Mouse (Mus musculus) left cerebral cortex, postnatal 4 days (tissue): ENCODE results near the gene Epb42. TPM values are rescaled to one million over a fixed set of nuclear protein-coding genes. Genes with fewer than 3 reads are reported as not detected.
"Not testable (repeated sequence)": the region's sequence is repeated elsewhere in the genome, so short reads cannot be mapped to it uniquely, and the experiment has no call there.

ENCODE experiments used
- DNase-seq: peaks from one replicate; pipeline ENCODE4 v3.0.0-alpha.2; 2022
- intact Hi-C: fragments of 180-260 bp; cut with DNase I; formaldehyde crosslinking; loops from one replicate; pipeline ENCODE4 v1.15.1; 2025
- total RNA-seq, 2 experiments: library from RNA; stranded (reverse); gene quantifications; 2 replicates each; pipeline ENCODE4 v1.2.3; 2021

Epb42 gene
- total RNA-seq, 2 experiments from 2014 or later, result not detected

GRCm38 (mm10) chr2:121007925-121008663, 28.8 kb downstream of the Epb42 start, which contains the start of gene Ccndbp1:
Ccndbp1 (plus strand) TSS chr2:121008403.
- intact Hi-C loops, result no loop called here

DNA sequence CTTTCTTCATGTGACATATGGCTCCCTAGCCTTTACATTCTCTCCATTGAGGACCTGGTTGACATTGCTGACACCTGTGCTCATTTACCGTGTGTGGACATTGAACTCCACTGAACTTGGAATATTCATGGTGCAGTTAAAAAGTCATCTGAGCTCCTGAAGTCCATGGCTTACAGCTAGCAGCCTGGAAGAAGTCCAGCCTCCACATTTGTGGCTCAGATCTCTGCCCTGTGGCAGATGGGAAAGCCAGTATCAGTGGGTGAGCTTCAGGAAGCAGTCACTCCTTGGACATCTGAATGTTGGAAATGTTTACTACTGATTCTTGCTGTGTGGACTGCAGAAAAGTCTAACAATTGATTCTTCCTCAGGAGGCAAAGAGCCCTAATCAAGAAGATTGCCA, 29.9 kb downstream of the Epb42 start:
- DNase-seq, result no peak
- intact Hi-C loops, result no loop called here

More at GRCm38 (mm10) chr2:121007925-121008663, 28.8 kb downstream of the Epb42 start, which contains the start of gene Ccndbp1:
- peak; percentile 94 for DNase-seq

- intact Hi-C loops, result no loop called here
- DNase-seq, result no peak
Measured at GRCm38 (mm10) chr2:121004018-121004811, 32.7 kb downstream of the Epb42 start.

- no peak for DNase-seq
- intact Hi-C loops, result no loop called here
Measured at GRCm38 (mm10) chr2:121003586-121003985, 33.3 kb downstream of the Epb42 start.

- intact Hi-C loops, result no loop called here
- DNase-seq, result no peak
Measured at GRCm38 (mm10) chr2:120998863-120999262, 38.0 kb downstream of the Epb42 start.

GRCm38 (mm10) chr2:120996607-120997006, 40.3 kb downstream of the Epb42 start:
- DNase-seq, intact Hi-C loops: not testable (repeated sequence)

DNA sequence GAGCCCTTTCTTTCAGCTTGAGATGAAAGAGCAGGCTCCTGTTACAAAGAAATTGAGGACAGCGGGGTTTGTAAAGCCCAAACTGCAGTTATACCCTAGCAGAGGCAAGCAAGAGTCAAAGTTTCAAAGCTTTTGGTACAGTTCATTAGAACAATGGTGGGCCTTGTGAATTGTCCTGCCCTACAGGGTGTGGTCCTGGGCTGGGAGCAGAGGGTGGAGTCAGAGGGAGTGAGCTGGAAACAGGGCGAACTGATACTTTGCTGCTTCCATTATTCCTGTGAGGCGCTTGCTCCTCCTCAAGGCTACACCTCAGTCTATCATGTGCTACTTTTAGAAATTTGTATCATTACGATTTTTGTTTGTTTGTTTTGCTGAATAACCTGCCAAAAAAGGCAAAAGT, 45.7 kb downstream of the Epb42 start:
- intact Hi-C loops, result no loop called here
- DNase-seq, result no peak

- intact Hi-C loops, result no loop called here
- no peak for DNase-seq
Measured at GRCm38 (mm10) chr2:120985241-120985640, 51.6 kb downstream of the Epb42 start.

GRCm38 (mm10) chr2:120983611-120984010, 53.3 kb downstream of the Epb42 start:
- intact Hi-C loops, result no loop called here
- no peak for DNase-seq

GRCm38 (mm10) chr2:120980861-120981260, 56.0 kb downstream of the Epb42 start:
- DNase-seq, result no peak
- intact Hi-C loops, result no loop called here

- no peak for DNase-seq
- intact Hi-C loops, result no loop called here
Measured at GRCm38 (mm10) chr2:120979819-120980218, 57.1 kb downstream of the Epb42 start.

DNA sequence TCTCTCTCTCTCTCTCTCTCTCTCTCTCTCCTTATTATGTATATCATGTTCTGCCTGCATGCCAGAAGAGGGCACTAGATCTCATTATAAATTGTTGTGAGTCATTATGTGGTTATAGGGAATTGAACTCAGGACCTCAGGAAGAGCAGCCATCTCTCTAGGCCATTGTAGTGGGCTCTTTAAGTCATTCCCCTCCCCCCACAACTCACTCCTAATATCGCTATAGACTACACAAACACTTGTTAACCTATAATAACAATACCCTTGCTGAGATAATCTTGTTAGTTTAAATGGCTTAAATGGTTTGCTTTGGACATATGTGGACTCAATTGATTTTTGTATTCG, 58.2 kb downstream of the Epb42 start:
- no peak for DNase-seq
- intact Hi-C loops, result no loop called here

DNA sequence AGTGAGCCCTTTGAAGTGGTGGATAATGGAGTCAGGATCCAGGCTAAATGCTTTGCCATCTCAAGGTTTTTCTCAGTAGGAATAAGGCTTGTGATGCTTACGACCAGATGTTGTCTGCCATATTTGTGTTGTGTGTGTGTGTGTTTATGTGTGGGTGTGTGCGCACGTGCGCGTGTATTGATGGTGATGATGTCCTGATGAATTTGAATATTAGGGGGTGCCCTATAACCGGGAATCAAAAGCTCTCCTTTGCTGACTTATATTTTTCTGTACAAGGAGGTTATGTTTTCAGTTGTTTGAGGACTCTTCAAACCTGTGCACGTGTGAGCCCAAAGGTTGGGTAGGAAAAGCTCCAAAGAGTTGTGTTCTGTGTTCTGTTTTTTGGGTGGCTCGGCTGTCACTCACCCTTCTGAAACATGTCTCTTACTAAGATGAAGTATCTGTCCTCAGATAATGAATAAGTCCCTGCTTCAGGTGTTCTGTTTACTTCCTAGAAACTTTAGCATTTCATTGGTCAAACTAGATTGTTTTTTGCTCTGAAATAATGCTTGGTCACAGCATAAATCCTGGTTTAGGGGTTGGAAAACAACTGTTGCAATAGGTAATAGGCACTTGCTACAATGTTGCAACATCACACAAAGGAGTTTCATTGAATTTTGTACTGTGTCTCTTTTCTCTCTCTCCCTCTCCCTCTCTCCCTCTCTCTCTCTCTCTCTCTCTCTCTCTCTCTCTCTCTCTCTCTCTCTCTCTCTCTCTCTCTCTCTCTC, 58.8 kb downstream of the Epb42 start:
- DNase-seq, result no peak
- intact Hi-C loops, result no loop called here

DNA sequence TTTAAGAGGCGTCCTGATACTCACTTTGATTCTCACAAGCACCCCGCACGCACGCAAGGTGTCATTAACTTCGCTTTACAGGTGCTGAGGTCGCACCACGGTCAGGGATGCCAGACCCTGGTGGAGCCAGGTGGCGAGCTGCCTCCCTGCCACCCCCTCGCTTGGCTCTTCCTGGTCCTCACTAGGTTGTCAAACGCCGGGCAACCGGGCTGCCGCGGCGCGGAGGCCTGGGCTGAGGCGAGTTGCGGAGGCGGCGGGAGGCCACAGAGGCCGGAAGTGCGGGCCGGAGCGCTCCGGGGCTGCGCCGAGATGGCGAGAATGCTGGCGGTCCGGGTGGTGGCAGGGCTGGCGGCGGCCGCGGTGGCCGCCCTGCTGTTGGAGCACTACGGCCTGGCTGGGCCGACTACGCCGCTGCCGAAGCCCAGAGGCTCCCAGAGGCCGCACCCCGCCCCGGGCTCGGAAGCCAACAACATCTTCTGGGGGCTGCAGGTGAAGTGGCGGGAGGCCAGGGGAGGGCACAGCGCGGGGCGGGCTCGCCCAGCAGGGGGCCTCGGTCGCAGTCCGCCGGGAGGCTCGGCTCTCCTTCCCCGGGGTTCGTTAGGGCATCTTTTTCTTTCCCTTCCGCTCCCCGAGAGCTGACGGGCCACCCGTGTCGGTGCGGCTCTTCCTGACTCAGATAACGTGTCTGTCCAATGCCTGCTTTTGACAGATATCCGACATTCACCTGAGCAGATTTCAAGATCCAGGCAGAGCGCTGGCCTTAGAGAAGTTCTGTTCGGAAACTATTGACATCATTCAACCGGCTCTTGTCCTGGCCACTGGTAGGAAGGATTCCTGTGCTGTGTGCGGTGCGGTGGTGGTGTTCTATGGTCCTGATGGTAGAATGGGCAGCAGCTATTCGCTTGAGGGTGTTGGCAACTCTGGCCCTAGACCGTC, 59.6 kb downstream of the Epb42 start, which contains the start of gene Tmem62:
TSS of gene Tmem62 (plus strand) at position 28 of the 936 bp plus-strand sequence.
- intact Hi-C loops, result no loop called here
- peak; percentile 43 for DNase-seq

- DNase-seq, result no peak
- intact Hi-C loops, result no loop called here
Measured at GRCm38 (mm10) chr2:120976308-120976707, 60.6 kb downstream of the Epb42 start.

DNA sequence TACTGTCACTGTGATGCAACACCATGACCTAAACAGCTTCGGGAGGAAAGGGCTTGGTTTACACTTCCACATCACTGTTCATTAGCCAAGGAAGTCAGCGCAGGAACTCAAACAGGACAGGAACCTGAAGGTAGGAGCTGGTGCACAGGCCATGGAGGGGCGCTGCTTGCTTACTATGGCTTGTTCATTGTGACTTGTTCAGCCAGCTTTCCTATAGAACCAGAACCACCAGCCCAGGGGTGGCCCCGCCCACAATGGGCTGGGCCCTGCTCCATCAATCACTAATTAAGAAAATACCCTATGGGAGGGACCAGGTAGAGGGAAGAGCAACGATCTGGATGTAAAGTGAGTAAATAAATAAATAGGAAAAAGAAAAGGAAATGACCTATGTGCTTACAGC, 63.9 kb downstream of the Epb42 start:
- DNase-seq, result no peak
- intact Hi-C loops, result no loop called here

- intact Hi-C loops, result not testable (repeated sequence)
Measured at GRCm38 (mm10) chr2:120972257-120972656, 64.6 kb downstream of the Epb42 start.

DNA sequence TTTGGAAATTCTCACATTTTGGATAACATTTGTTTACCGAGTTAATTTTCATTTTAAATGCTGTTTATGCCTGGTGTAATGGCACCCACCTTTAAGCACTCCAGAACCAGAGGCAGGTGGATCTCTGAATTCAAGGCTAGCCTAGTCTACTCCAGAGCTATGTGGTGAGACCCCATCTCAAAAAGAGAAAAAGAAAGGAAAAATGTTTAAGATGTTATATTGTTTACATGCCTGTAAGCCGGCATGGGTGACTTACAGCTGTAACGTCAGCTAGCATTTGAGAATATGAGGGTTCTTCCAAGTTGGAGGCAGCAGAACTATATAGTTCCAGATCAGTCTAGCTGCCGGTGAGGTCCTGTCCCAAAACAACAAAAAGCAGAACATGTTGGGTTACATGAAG, 65.1 kb downstream of the Epb42 start:
- DNase-seq, result no peak
- intact Hi-C loops, result no loop called here

More at GRCm38 (mm10) chr2:120972257-120972656, 64.6 kb downstream of the Epb42 start:
- not testable (repeated sequence) for DNase-seq

DNA sequence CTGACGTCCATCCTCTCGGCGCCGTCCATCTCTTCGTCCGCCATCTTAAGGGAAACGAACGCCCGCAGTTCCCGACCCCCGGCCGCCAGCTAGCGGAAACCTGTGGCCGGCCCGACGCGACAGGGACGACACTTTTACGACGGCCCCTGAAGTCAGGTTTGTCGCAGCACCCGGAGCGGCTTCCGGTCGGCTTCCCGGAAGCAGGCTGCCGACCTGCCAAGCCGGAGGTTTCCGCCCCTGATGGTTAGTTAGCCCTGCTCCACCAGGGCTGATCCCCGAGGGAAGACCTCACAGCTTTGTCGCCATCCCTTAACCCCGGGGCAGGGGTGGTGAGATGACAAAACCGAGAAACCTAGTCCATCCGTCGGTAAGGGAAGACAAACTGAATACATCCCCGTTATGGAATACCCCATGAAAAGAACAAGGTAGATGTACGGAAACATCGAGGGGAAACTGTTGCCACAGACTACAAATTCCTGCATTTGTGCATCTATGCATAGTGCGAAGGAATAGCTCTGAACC, 66.3 kb downstream of the Epb42 start, which contains the start of gene Ubr1:
TSS of gene Ubr1 (minus strand) at position 157 of the 522 bp plus-strand sequence.
- intact Hi-C loops, result no loop called here
- peak; percentile 91 for DNase-seq
